Mouse (Mus musculus) myocyte (in vitro differentiated cells): ENCODE results near the gene Dnttip2.

Experiments used
- MAX ChIP-seq: IDR thresholded peaks from one replicate; pipeline ENCODE4 v1.6.1; 2011; ENCODE audit warnings: low read depth, mild to moderate bottlenecking, control low read depth
- MYOG ChIP-seq, 3 experiments: IDR thresholded peaks; one replicate each; pipeline ENCODE4 v1.6.1; 2011; ENCODE audit warnings: control low read depth in 2 of 3, low read depth in 2 of 3, mild to moderate bottlenecking in 2 of 3; ENCODE audit not compliant: insufficient read length in 2 of 3, control insufficient read depth in 1 of 3, insufficient read depth in 1 of 3
- POLR2A ChIP-seq: IDR thresholded peaks from one replicate; pipeline ENCODE4 v1.6.1; 2011; ENCODE audit warnings: low read depth, mild to moderate bottlenecking, control low read depth, moderate library complexity; ENCODE audit not compliant: insufficient read length
- TCF12 ChIP-seq: IDR thresholded peaks from one replicate; pipeline ENCODE4 v1.6.1; 2011; ENCODE audit warnings: mild to moderate bottlenecking, control low read depth; ENCODE audit not compliant: poor library complexity, insufficient read depth, severe bottlenecking
- TCF3 ChIP-seq: IDR thresholded peaks from one replicate; pipeline ENCODE4 v1.6.1; 2011; ENCODE audit warnings: low read depth, control low read depth; ENCODE audit not compliant: insufficient read length

- TF ChIP-seq TCF3 (no peak), MAX (no peak), POLR2A (no peak), TCF12 (no peak), MYOG (IDR thresholded peaks at IDR 0.05; ENCODE audit: control insufficient read depth in 1 of 3, insufficient read depth in 1 of 3, insufficient read length in 2 of 3, low read depth in 2 of 3) (no peak)
These were observed 34.8 kb downstream of the Dnttip2 start for GRCm38 (mm10) chr3:122308981-122309380.
